Comparison of ENCODE assay signal across 10 mouse cellular contexts in genomic region chr2:75563253-75563913, GRCm38 (mm10).
DNase-seq lines count a peak whose midpoint lies in the region; ATAC-seq and TF ChIP-seq lines count a peak whose summit lies in the region.
"Had no signal": no experiment of that assay in that cellular context is flagged by ENCODE, and none has a peak within 500 bp of the region (broad histone marks: within the 10 kb centered on the region; RNA-seq: fewer than 3 reads in every experiment).

No protein-coding gene starts in this region.

- H3K27ac ChIP-seq in kidney, embryonic 14.5 days (ENCODE audit: low read depth, low read length), result no peak overlapping the region
- no peak overlapping the region for H3K27ac ChIP-seq in liver, embryonic 14.5 days
- H3K27ac ChIP-seq in forebrain, embryonic 11.5 days (ENCODE audit: low read depth, low read length), result no peak overlapping the region
- H3K27ac ChIP-seq: left cerebral cortex, adult 2 months had no signal

- H3K9me3 ChIP-seq in kidney, embryonic 14.5 days (ENCODE audit: control insufficient read depth, low read length), result no peaks in the 10 kb centered on the region
- H3K9me3 ChIP-seq in liver, embryonic 14.5 days (ENCODE audit: control insufficient read depth, low read length), result no peaks in the 10 kb centered on the region
- no peaks in the 10 kb centered on the region for H3K9me3 ChIP-seq in forebrain, embryonic 11.5 days (ENCODE audit: control insufficient read depth, low read length)

- H3K27me3 ChIP-seq in kidney, embryonic 14.5 days (ENCODE audit: control insufficient read depth, insufficient read depth, low read length), result no peaks in the 10 kb centered on the region
- H3K27me3 ChIP-seq in liver, embryonic 14.5 days (ENCODE audit: control insufficient read depth, insufficient read depth, low read length), result no peaks in the 10 kb centered on the region
- no peaks in the 10 kb centered on the region for H3K27me3 ChIP-seq in forebrain, embryonic 11.5 days (ENCODE audit: control insufficient read depth, insufficient read depth, low read length)

- TF ChIP-seq CTCF in liver, embryonic 14.5 days (IDR thresholded peaks at IDR 0.05; ENCODE audit: low read depth), result peak; percentile 31; the same call in 1 of the 2 replicates

- H3K36me3 ChIP-seq in kidney, embryonic 14.5 days (ENCODE audit: control insufficient read depth, insufficient read depth, low read length), result no peaks in the 10 kb centered on the region
- H3K36me3 ChIP-seq in liver, embryonic 14.5 days (replicated peaks; ENCODE audit: control insufficient read depth, insufficient read depth, low read depth), result no peaks in the 10 kb centered on the region
- no peaks in the 10 kb centered on the region for H3K36me3 ChIP-seq in forebrain, embryonic 11.5 days (ENCODE audit: control insufficient read depth, insufficient read depth, low read length)

- H3K4me3 ChIP-seq in kidney, embryonic 14.5 days (ENCODE audit: low read length), result no peak overlapping the region
- H3K4me3 ChIP-seq in liver, embryonic 14.5 days (ENCODE audit: insufficient read depth in 1 of 2, low read depth in 2 of 2, low read length in 2 of 2), result no peak overlapping the region
- H3K4me3 ChIP-seq in forebrain, embryonic 11.5 days (ENCODE audit: low read depth, low read length), result no peak overlapping the region
- H3K4me3 ChIP-seq: left cerebral cortex, adult 2 months had no signal

- peak; percentile 13 for DNase-seq in kidney, postnatal 10 days
- peak; percentile 9 for DNase-seq in ZHBTc4 (ENCODE audit: low read depth, low spot score)
- peak in 1 of 3 experiments; percentile 10 for DNase-seq in liver, embryonic 14.5 days (ENCODE audit: low read depth in 3 of 3, low spot score in 3 of 3)
- DNase-seq in thymus, postnatal 10 days (ENCODE audit: low spot score in 2 of 2), result peak; percentile 24 to 37
- DNase-seq in cerebellum, postnatal 36 days, result no peak
- no peak for DNase-seq in forebrain, embryonic 11.5 days (ENCODE audit: low spot score)
- no peak for DNase-seq in cerebellum, adult 8-10 months
- DNase-seq: adrenal gland, postnatal 25 days had no signal

- TF ChIP-seq EP300 in liver, embryonic 14.5 days (IDR thresholded peaks at IDR 0.05; ENCODE audit: low read depth), result no peak

- no peak for ATAC-seq in kidney, embryonic 14.5 days (ENCODE audit: low FRiP score, low TSS enrichment)
- no peak for ATAC-seq in liver, embryonic 14.5 days (ENCODE audit: insufficient read depth)
- ATAC-seq in forebrain, embryonic 11.5 days (replicated peaks; ENCODE audit: low FRiP score), result no peak

- no peaks in the 10 kb centered on the region for H3K4me1 ChIP-seq in kidney, embryonic 14.5 days (ENCODE audit: control insufficient read depth, insufficient read depth, low read length)
- H3K4me1 ChIP-seq in liver, embryonic 14.5 days (replicated peaks; ENCODE audit: control insufficient read depth in 2 of 2, insufficient read depth in 2 of 2, low read length in 1 of 2), result peaks cover 2 to 6% of the 10 kb centered on the region in 2 experiments; a peak in 3 of 4 replicates
- H3K4me1 ChIP-seq in forebrain, embryonic 11.5 days (replicated peaks; ENCODE audit: control insufficient read depth, insufficient read depth, low read length), result no peaks in the 10 kb centered on the region

- H3K4me2 ChIP-seq in kidney, embryonic 14.5 days (replicated peaks; ENCODE audit: low read depth, low read length), result no peak overlapping the region
- H3K4me2 ChIP-seq in liver, embryonic 14.5 days (ENCODE audit: low read depth), result peak overlapping the region; percentile 13; the same call in 1 of the 2 replicates
- no peak overlapping the region for H3K4me2 ChIP-seq in forebrain, embryonic 11.5 days (ENCODE audit: low read depth, low read length, severe bottlenecking)

- no peak overlapping the region for H3K9ac ChIP-seq in kidney, embryonic 14.5 days (ENCODE audit: low read depth, low read length)
- no peak overlapping the region for H3K9ac ChIP-seq in liver, embryonic 14.5 days (replicated peaks)
- no peak overlapping the region for H3K9ac ChIP-seq in forebrain, embryonic 11.5 days (ENCODE audit: low read length)

- WGBS in kidney, embryonic 14.5 days, result 47% methylated on average over 9 of the region's 9 CpGs
- WGBS in liver, embryonic 14.5 days (ENCODE audit: insufficient replicate concordance), result 20% methylated on average over 9 of the region's 9 CpGs
- 71% methylated on average over 9 of the region's 9 CpGs for WGBS in forebrain, embryonic 11.5 days

Comparison
In these comparisons a context has a peak if more than half of its experiments do, and no peak if none do; other contexts are left out.
1. DNase-seq: peak in kidney, postnatal 10 days (single experiment), ZHBTc4 (single experiment) and thymus, postnatal 10 days (2 of 2); none in cerebellum, postnatal 36 days (0 of 2), forebrain, embryonic 11.5 days (single experiment) and cerebellum, adult 8-10 months (single experiment).